ENCODE assay signal across 9 mouse cellular contexts in genomic region chr8:110687726-110688125, GRCm38 (mm10). TPM values are rescaled to one million over a fixed set of nuclear protein-coding genes. Genes with fewer than 3 reads are reported as not detected.
A peak's percentile ranks its signal among the peaks of the same experiment; 100 is the strongest.
DNase-seq lines count a peak whose midpoint lies in the region; ATAC-seq and TF ChIP-seq lines count a peak whose summit lies in the region.
"Had no signal": no experiment of that assay in that cellular context is flagged by ENCODE, and none has a peak within 500 bp of the region (broad histone marks: within the 10 kb centered on the region; RNA-seq: fewer than 3 reads in every experiment).

No protein-coding gene starts in this region.

- no peak overlapping the region for H3K9ac ChIP-seq in intestine, embryonic 15.5 days
- no peak overlapping the region for H3K9ac ChIP-seq in intestine, postnatal 0 days (ENCODE audit: low read depth, low read length)
- H3K9ac ChIP-seq: liver, embryonic 13.5 days had no signal

- H3K4me1 ChIP-seq in intestine, embryonic 15.5 days (replicated peaks): peaks cover 4% of the 10 kb centered on the region; the same call in 1 of the 2 replicates
- 0 out of 2 replicates have a peak, but pooled peaks cover 7% of the 10 kb centered on the region for H3K4me1 ChIP-seq in intestine, postnatal 0 days (replicated peaks; ENCODE audit: control insufficient read depth, insufficient read depth, low read length)

- 72% methylated on average over 5 of the region's 5 CpGs for WGBS in intestine, embryonic 15.5 days
- WGBS in intestine, postnatal 0 days: 70% methylated on average over 5 of the region's 5 CpGs

- H3K36me3 ChIP-seq in intestine, embryonic 15.5 days: peaks cover 15% of the 10 kb centered on the region
- peaks cover 39% of the 10 kb centered on the region for H3K36me3 ChIP-seq in intestine, postnatal 0 days (ENCODE audit: control insufficient read depth, insufficient read depth)

- TF ChIP-seq POLR2A in brain, embryonic 14.5 days (IDR thresholded peaks at IDR 0.05; ENCODE audit: borderline replicate concordance, extremely low read depth, insufficient read depth, insufficient read length, poor library complexity, severe bottlenecking): no peak

- H3K4me3 ChIP-seq in intestine, embryonic 15.5 days (replicated peaks): no peak overlapping the region
- H3K4me3 ChIP-seq in intestine, postnatal 0 days (ENCODE audit: low read depth, low read length): no peak overlapping the region
- H3K4me3 ChIP-seq: liver, embryonic 13.5 days had no signal

- no peaks in the 10 kb centered on the region for H3K27me3 ChIP-seq in intestine, embryonic 15.5 days (replicated peaks)
- H3K27me3 ChIP-seq in intestine, postnatal 0 days (replicated peaks; ENCODE audit: control insufficient read depth, insufficient read depth, low read length): no peaks in the 10 kb centered on the region
- H3K27me3 ChIP-seq: liver, embryonic 13.5 days had no signal

- DNase-seq in brain, embryonic 14.5 days (ENCODE audit: low read depth): peak; percentile 66
- DNase-seq in heart, adult 18-20 months: peak; percentile 91 to 94
- DNase-seq in kidney, postnatal 36 days: peak; percentile 74 to 76
- DNase-seq in lung, postnatal 4 days: peak; percentile 80 to 95
- DNase-seq in spleen, postnatal 14 days (ENCODE audit: low spot score in 2 of 2): no peak
- DNase-seq: liver, embryonic 13.5 days had no signal

- ATAC-seq in intestine, embryonic 15.5 days: peak; percentile 36; the same call in 1 of the 2 replicates
- no peak for ATAC-seq in intestine, postnatal 0 days
- no peak for ATAC-seq in erythroid progenitor cell, adult 5-6 weeks (replicated peaks; ENCODE audit: low FRiP score, poor library complexity, severe bottlenecking)

- no peak overlapping the region for H3K27ac ChIP-seq in intestine, embryonic 15.5 days
- H3K27ac ChIP-seq in intestine, postnatal 0 days (ENCODE audit: low read depth, low read length): no peak overlapping the region
- H3K27ac ChIP-seq: liver, embryonic 13.5 days had no signal

- no peaks in the 10 kb centered on the region for H3K9me3 ChIP-seq in intestine, embryonic 15.5 days
- H3K9me3 ChIP-seq in intestine, postnatal 0 days (ENCODE audit: control insufficient read depth): no peaks in the 10 kb centered on the region
- H3K9me3 ChIP-seq: liver, embryonic 13.5 days had no signal

- TF ChIP-seq CTCF in intestine, postnatal 0 days (IDR thresholded peaks at IDR 0.05; ENCODE audit: low read depth): no peak
- no peak for TF ChIP-seq CTCF in brain, embryonic 14.5 days (IDR thresholded peaks at IDR 0.05; ENCODE audit: borderline replicate concordance, extremely low read depth, insufficient read depth, insufficient read length)

- no peak overlapping the region for H3K4me2 ChIP-seq in intestine, embryonic 15.5 days (replicated peaks)
- no peak overlapping the region for H3K4me2 ChIP-seq in intestine, postnatal 0 days (replicated peaks; ENCODE audit: low read depth)
- H3K4me2 ChIP-seq: liver, embryonic 13.5 days had no signal

RNA-seq across cellular contexts. Expression of gene Mtss1l, which starts 33.5 kb away (rescaled TPM):
- polyA plus RNA-seq in intestine, embryonic 15.5 days (2015; fragmentation: Nextera tagmentation; extraction: Ambion mirVana): 8.0 and 9.6 TPM in 2 replicates
- polyA plus RNA-seq in intestine, postnatal 0 days (2015; fragmentation: Nextera tagmentation; extraction: Ambion mirVana): 4.2 and 4.4 TPM in 2 replicates
- 117 and 189 TPM in 2 replicates for polyA plus RNA-seq in brain, embryonic 14.5 days (2012; rRNA removed)
- 10 to 100 TPM; 32.0 to 37.8 TPM for total RNA-seq in heart, adult 18-20 months (2021)
- total RNA-seq in erythroid progenitor cell, adult 5-6 weeks (2015; ENCODE audit: low replicate concordance): not detected in 2 replicates
- not detected in 2 replicates for total RNA-seq in erythroid progenitor cell, adult 5-6 weeks (2017; ENCODE audit: low replicate concordance)

Comparison
In these comparisons a context has a peak if more than half of its experiments do, and no peak if none do; other contexts are left out.
1. DNase-seq: peak in brain, embryonic 14.5 days (single experiment), heart, adult 18-20 months (2 of 2), kidney, postnatal 36 days (2 of 2) and lung, postnatal 4 days (2 of 2); none in spleen, postnatal 14 days (0 of 2).
2. RNA of gene Mtss1l, which starts 33.5 kb away (polyA plus RNA-seq): 117 to 189 TPM in brain, embryonic 14.5 days; 8.0 to 9.6 TPM in intestine, embryonic 15.5 days and 4.2 to 4.4 TPM in intestine, postnatal 0 days; every median in the first group is over 10 times any median in the second.